Mouse (Mus musculus): ENCODE data around the gene Rbm15.

DNA sequence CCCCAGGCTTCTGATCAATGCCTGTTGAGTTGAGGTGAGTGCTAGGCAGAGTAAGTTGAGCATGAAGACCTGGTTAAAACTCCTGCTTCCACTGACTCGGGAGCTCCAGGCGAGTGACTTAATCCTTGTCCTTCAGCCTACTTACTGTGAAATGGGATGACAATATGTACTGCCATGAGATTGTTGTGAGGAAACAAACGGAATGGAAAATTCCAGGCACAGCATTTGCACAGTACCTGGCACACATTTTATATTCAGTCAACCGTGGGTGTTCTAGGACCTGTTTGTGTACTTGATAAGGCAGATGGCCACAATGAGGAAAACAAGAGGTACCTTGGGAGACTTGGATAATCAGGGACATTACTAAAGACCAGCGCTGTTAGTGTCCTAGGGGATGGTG lies 29.9 kb upstream of the Rbm15 start:
- TF ChIP-seq CTCF (IDR thresholded peaks at IDR 0.05; ENCODE audit: control insufficient read depth, insufficient read depth, insufficient replicate concordance, low read depth, low read length) (no peak), POLR2A (IDR thresholded peaks at IDR 0.05; ENCODE audit: control insufficient read depth, low read depth, low read length) (no peak)
